Mouse (Mus musculus): ENCODE data around the gene Zfyve16.

Zfyve16 gene

DNA sequence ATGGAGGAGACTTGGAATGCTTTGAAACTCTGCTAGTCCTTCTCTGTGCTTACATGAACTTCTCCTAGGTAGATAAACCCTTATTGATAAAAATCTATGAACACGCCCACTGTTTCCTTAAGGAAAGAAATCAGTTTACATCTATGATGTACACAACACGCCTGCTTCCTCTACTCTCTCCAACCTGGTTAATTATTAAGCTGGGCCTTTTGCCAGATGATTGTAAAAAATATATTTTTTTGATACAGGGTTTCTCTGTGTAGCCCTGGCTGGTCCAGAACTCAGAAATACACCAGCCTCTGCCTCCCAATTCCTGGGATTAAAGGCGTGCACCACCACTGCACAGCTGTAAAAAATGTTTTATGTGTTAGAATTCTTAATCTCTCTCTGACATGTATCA is 66.0 kb downstream of the Zfyve16 start:
- DNase-seq = no peak

DNA sequence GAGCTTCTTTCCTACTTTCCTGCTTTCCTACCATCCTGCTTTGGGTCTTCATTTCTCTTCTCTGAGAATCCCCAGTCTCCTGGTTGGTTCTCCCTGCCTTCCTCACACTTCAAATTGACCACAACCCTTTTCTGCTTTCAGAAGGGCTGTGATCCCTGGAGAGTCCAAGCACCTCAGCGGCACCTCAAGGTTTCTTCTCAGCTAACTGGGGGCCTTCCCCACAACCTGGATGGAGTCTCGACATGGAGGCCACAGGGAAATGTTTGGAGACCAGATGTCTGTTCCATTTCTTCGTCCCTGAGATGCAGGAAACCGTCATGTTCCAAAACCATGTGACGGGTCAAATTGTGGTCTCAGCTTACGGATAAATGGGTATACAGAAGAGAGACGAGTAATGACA is 83.8 kb downstream of the Zfyve16 start:
- DNase-seq = no peak

DNA sequence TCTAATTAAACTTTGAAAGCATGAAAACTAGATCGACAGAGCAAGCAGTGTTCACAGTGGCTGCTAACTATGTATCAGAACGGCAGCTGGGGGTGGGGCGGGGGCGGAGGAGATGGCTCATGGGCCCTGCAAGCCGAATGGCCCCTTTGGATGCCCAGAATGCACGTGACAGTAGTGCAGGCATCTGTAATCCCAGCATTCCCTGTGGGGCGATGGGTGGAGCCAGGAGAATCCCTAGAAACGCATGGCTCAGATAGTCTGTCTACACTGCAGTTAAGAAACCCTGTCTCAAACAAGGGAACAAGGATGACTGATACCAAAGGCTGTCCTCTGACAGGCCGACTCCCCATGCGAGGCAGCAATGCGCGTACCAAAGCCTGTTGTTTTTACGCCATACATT is 90.4 kb downstream of the Zfyve16 start:
- DNase-seq = no peak

DNA sequence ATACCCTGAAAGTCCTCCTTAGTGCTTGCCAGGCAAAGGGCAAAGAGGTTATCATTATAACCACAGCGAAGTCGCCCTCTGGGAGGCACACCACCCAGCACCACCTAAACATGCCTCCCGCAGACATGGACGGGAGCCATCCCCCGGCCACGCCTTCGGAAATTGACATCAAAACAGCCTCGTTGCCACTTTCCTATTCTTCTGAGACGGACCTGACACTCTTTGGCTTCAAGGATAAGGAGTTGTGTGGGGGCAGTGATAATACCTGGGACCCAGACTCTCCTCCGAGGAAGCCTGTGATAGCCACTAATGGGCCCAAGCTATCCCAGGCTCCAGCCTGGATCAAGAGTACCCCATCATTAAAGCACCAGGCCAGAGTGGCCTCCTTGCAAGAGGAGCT is 92.0 kb downstream of the Zfyve16 start:
- no peak for DNase-seq

Data from kidney, adult 8-10 months (tissue).